Comparison of ENCODE assay signal across 21 mouse cellular contexts in genomic region chr6:87795385-87796150, GRCm38 (mm10). TPM values are rescaled to one million over a fixed set of nuclear protein-coding genes. Genes with fewer than 3 reads are reported as not detected.
DNase-seq lines count a peak whose midpoint lies in the region; ATAC-seq and TF ChIP-seq lines count a peak whose summit lies in the region.
"Had no signal": no experiment of that assay in that cellular context is flagged by ENCODE, and none has a peak within 500 bp of the region (broad histone marks: within the 10 kb centered on the region; RNA-seq: fewer than 3 reads in every experiment).

No protein-coding gene starts in this region.

- TF ChIP-seq CTCF in liver, embryonic 14.5 days (IDR thresholded peaks at IDR 0.05; ENCODE audit: low read depth): no peak

- H3K36me3 ChIP-seq in liver, embryonic 14.5 days (replicated peaks; ENCODE audit: control insufficient read depth, insufficient read depth, low read depth): peaks cover 32% of the 10 kb centered on the region
- no peaks in the 10 kb centered on the region for H3K36me3 ChIP-seq in forebrain, embryonic 11.5 days (ENCODE audit: control insufficient read depth, insufficient read depth, low read length)

- H3K4me2 ChIP-seq in liver, embryonic 14.5 days (ENCODE audit: low read depth): peak overlapping the region; percentile 61
- no peak overlapping the region for H3K4me2 ChIP-seq in forebrain, embryonic 11.5 days (ENCODE audit: low read depth, low read length, severe bottlenecking)
- H3K4me2 ChIP-seq: forebrain, embryonic 15.5 days; heart, embryonic 13.5 days; limb, embryonic 15.5 days; midbrain, embryonic 11.5 days had no signal

- peak overlapping the region; percentile 88 for H3K27ac ChIP-seq in liver, embryonic 14.5 days
- no peak overlapping the region for H3K27ac ChIP-seq in forebrain, embryonic 11.5 days (ENCODE audit: low read depth, low read length)
- H3K27ac ChIP-seq: embryonic facial prominence, embryonic 10.5 days; forebrain, embryonic 15.5 days; heart, embryonic 13.5 days; hindbrain, postnatal 0 days; limb, embryonic 15.5 days had no signal

- peaks cover 45 to 61% of the 10 kb centered on the region in 2 experiments for H3K4me1 ChIP-seq in liver, embryonic 14.5 days (replicated peaks; ENCODE audit: control insufficient read depth in 2 of 2, insufficient read depth in 2 of 2, low read length in 1 of 2)
- no peaks in the 10 kb centered on the region; the same call in 1 of the 2 replicates for H3K4me1 ChIP-seq in forebrain, embryonic 11.5 days (replicated peaks; ENCODE audit: control insufficient read depth, insufficient read depth, low read length)
- H3K4me1 ChIP-seq: forebrain, embryonic 15.5 days had no signal

- no peak overlapping the region for H3K4me3 ChIP-seq in liver, embryonic 14.5 days (ENCODE audit: insufficient read depth in 1 of 2, low read depth in 2 of 2, low read length in 2 of 2)
- H3K4me3 ChIP-seq in forebrain, embryonic 11.5 days (ENCODE audit: low read depth, low read length): no peak overlapping the region
- H3K4me3 ChIP-seq: embryonic facial prominence, embryonic 10.5 days; forebrain, embryonic 15.5 days; heart, embryonic 13.5 days; limb, embryonic 15.5 days; myocyte had no signal

- no peak for TF ChIP-seq EP300 in liver, embryonic 14.5 days (IDR thresholded peaks at IDR 0.05; ENCODE audit: low read depth)

- WGBS in liver, embryonic 14.5 days (ENCODE audit: insufficient replicate concordance): 68% methylated on average over 6 of the region's 6 CpGs
- 59% methylated on average over 6 of the region's 6 CpGs for WGBS in forebrain, embryonic 11.5 days

- no peaks in the 10 kb centered on the region for H3K27me3 ChIP-seq in liver, embryonic 14.5 days (ENCODE audit: control insufficient read depth, insufficient read depth, low read length)
- H3K27me3 ChIP-seq in forebrain, embryonic 11.5 days (ENCODE audit: control insufficient read depth, insufficient read depth, low read length): no peaks in the 10 kb centered on the region
- H3K27me3 ChIP-seq: forebrain, embryonic 15.5 days; heart, embryonic 13.5 days; limb, embryonic 15.5 days had no signal

- peak; percentile 2 for DNase-seq in adrenal gland, postnatal 14 days
- DNase-seq in adrenal gland, postnatal 36 days: no peak
- peak; percentile 64 for DNase-seq in ZHBTc4 (ENCODE audit: low read depth, low spot score)
- DNase-seq in cerebellum, adult 9-11 months: peak; percentile 81
- no peak for DNase-seq in liver, embryonic 14.5 days (ENCODE audit: low read depth in 3 of 3, low spot score in 3 of 3)
- DNase-seq in lung, postnatal 4 days: no peak
- DNase-seq in forebrain, embryonic 11.5 days (ENCODE audit: low spot score): no peak
- DNase-seq in lung, adult 18-20 months: no peak
- DNase-seq: heart, postnatal 36 days; kidney, adult 18-20 months; kidney, postnatal 14 days; thymus, postnatal 14 days had no signal

- H3K9ac ChIP-seq in liver, embryonic 14.5 days (replicated peaks): peak overlapping the region; percentile 14; the same call in 1 of the 2 replicates
- no peak overlapping the region for H3K9ac ChIP-seq in forebrain, embryonic 11.5 days (ENCODE audit: low read length)
- H3K9ac ChIP-seq: forebrain, embryonic 15.5 days; heart, embryonic 13.5 days; limb, embryonic 15.5 days had no signal

- ATAC-seq in liver, embryonic 14.5 days (ENCODE audit: insufficient read depth): no peak
- ATAC-seq in forebrain, embryonic 11.5 days (replicated peaks; ENCODE audit: low FRiP score): no peak
- ATAC-seq: activated CD4-positive, CD25-positive, alpha-beta regulatory T cell, adult 4 months; CD4-positive, CD25-positive, alpha-beta regulatory T cell, adult 4 months; forebrain, embryonic 15.5 days; hindbrain, postnatal 0 days had no signal

- no peaks in the 10 kb centered on the region for H3K9me3 ChIP-seq in liver, embryonic 14.5 days (ENCODE audit: control insufficient read depth, low read length)
- no peaks in the 10 kb centered on the region for H3K9me3 ChIP-seq in forebrain, embryonic 11.5 days (ENCODE audit: control insufficient read depth, low read length)
- H3K9me3 ChIP-seq: embryonic facial prominence, embryonic 10.5 days; forebrain, embryonic 15.5 days; heart, embryonic 13.5 days; limb, embryonic 15.5 days had no signal

RNA-seq across cellular contexts. Expression of gene Rab43, which starts 16.4 kb away (rescaled TPM):
- total RNA-seq in adrenal gland, postnatal 14 days (2021): 27.8 and 33.2 TPM in 2 replicates
- total RNA-seq in adrenal gland, postnatal 36 days (2021): 10 to 100 TPM; 29.1 to 31.1 TPM
- polyA plus RNA-seq in liver, embryonic 14.5 days (2012; rRNA removed): 21.9 and 27.8 TPM in 2 replicates
- polyA plus RNA-seq in liver, embryonic 14.5 days (2014; fragmentation: Nextera tagmentation; extraction: Ambion mirVana): 25.9 and 34.1 TPM in 2 replicates
- polyA plus RNA-seq in forebrain, embryonic 11.5 days (2014; fragmentation: Nextera tagmentation; extraction: Ambion mirVana): 9.4 and 9.7 TPM in 2 replicates

RNA-seq across cellular contexts. Expression of gene Gp9, which starts 17.7 kb away (rescaled TPM):
- 0.52 and 0.60 TPM in 2 replicates for total RNA-seq in adrenal gland, postnatal 14 days (2021)
- not detected for total RNA-seq in adrenal gland, postnatal 36 days (2021)
- 35.1 and 62.4 TPM in 2 replicates for polyA plus RNA-seq in liver, embryonic 14.5 days (2012; rRNA removed)
- polyA plus RNA-seq in liver, embryonic 14.5 days (2014; fragmentation: Nextera tagmentation; extraction: Ambion mirVana): 29.1 and 35.2 TPM in 2 replicates
- 2.5 and 2.8 TPM in 2 replicates for polyA plus RNA-seq in forebrain, embryonic 11.5 days (2014; fragmentation: Nextera tagmentation; extraction: Ambion mirVana)
- total RNA-seq: hindbrain, postnatal 0 days had no signal
- polyA plus RNA-seq: activated CD4-positive, CD25-positive, alpha-beta regulatory T cell, adult 4 months; CD4-positive, CD25-positive, alpha-beta regulatory T cell, adult 4 months; myocyte had no signal

RNA-seq across cellular contexts. Expression of gene Gm45140, which starts 40.0 kb away (rescaled TPM):
- total RNA-seq in adrenal gland, postnatal 14 days (2021): 4.1 and 6.1 TPM in 2 replicates
- total RNA-seq in adrenal gland, postnatal 36 days (2021): 1 to 10 TPM; 2.4 to 5.4 TPM
- polyA plus RNA-seq in liver, embryonic 14.5 days (2012; rRNA removed): 0.28 and 3.2 TPM in 2 replicates
- 3.6 and 3.7 TPM in 2 replicates for polyA plus RNA-seq in liver, embryonic 14.5 days (2014; fragmentation: Nextera tagmentation; extraction: Ambion mirVana)
- polyA plus RNA-seq in forebrain, embryonic 11.5 days (2014; fragmentation: Nextera tagmentation; extraction: Ambion mirVana): 2.7 and 5.0 TPM in 2 replicates
- total RNA-seq: hindbrain, postnatal 0 days had no signal

RNA-seq across cellular contexts. Expression of gene Isy1, which starts 43.0 kb away (rescaled TPM):
- 41.0 and 42.3 TPM in 2 replicates for total RNA-seq in adrenal gland, postnatal 14 days (2021)
- 100 to 1,000 TPM in 1 of 2 experiments, 10 to 100 TPM in 1; 46.9 to 106 TPM for total RNA-seq in adrenal gland, postnatal 36 days (2021)
- polyA plus RNA-seq in liver, embryonic 14.5 days (2012; rRNA removed): 4.9 and 16.9 TPM in 2 replicates
- polyA plus RNA-seq in liver, embryonic 14.5 days (2014; fragmentation: Nextera tagmentation; extraction: Ambion mirVana): 33.7 and 34.0 TPM in 2 replicates
- 64.0 and 73.8 TPM in 2 replicates for polyA plus RNA-seq in forebrain, embryonic 11.5 days (2014; fragmentation: Nextera tagmentation; extraction: Ambion mirVana)

RNA-seq across cellular contexts. Expression of gene Cnbp, which starts 55.3 kb away (rescaled TPM):
- 392 and 410 TPM in 2 replicates for total RNA-seq in adrenal gland, postnatal 14 days (2021)
- 100 to 1,000 TPM; 448 to 491 TPM for total RNA-seq in adrenal gland, postnatal 36 days (2021)
- polyA plus RNA-seq in liver, embryonic 14.5 days (2012; rRNA removed): 152 and 190 TPM in 2 replicates
- 556 and 576 TPM in 2 replicates for polyA plus RNA-seq in liver, embryonic 14.5 days (2014; fragmentation: Nextera tagmentation; extraction: Ambion mirVana)
- 1,299 and 1,307 TPM in 2 replicates for polyA plus RNA-seq in forebrain, embryonic 11.5 days (2014; fragmentation: Nextera tagmentation; extraction: Ambion mirVana)

Comparison
In these comparisons a context has a peak if more than half of its experiments do, and no peak if none do; other contexts are left out.
1. DNase-seq: peak in adrenal gland, postnatal 14 days (single experiment), ZHBTc4 (single experiment) and cerebellum, adult 9-11 months (single experiment); none in adrenal gland, postnatal 36 days (0 of 2), liver, embryonic 14.5 days (0 of 3), lung, postnatal 4 days (0 of 2), forebrain, embryonic 11.5 days (single experiment) and lung, adult 18-20 months (0 of 2).